Mouse (Mus musculus) liver, adult 2 months (tissue): ENCODE measurements around the gene Slc4a8. TPM values are rescaled to one million over a fixed set of nuclear protein-coding genes. Genes with fewer than 3 reads are reported as not detected.

Experiments
- DNase-seq: peaks from one replicate; pipeline ENCODE4 v3.0.0-alpha.2; 2011; ENCODE audit warnings: low read depth, low spot score; ENCODE audit errors: extremely low read depth
- H3K27ac ChIP-seq: fragments of 200-500 bp; replicated peaks from 2 replicates; pipeline ENCODE4 v1.5.1; 2012; ENCODE audit warnings: low read depth, mild to moderate bottlenecking, control low read depth, inconsistent platforms, low read length; ENCODE audit not compliant: insufficient read depth
- H3K27me3 ChIP-seq: fragments of 200-500 bp; 2 replicates; pipeline ENCODE4 v1.6.1; 2012; ENCODE audit warnings: mild to moderate bottlenecking, moderate library complexity, low read length, inconsistent platforms; ENCODE audit not compliant: control insufficient read depth, insufficient read depth
- H3K36me3 ChIP-seq: fragments of 200-500 bp; 2 replicates; pipeline ENCODE4 v1.6.1; 2012; ENCODE audit warnings: low read length, inconsistent platforms; ENCODE audit not compliant: control insufficient read depth, insufficient read depth
- H3K4me1 ChIP-seq: fragments of 200-500 bp; 2 replicates; pipeline ENCODE4 v1.6.1; 2011; ENCODE audit warnings: low read length; ENCODE audit not compliant: control insufficient read depth, insufficient read depth
- H3K4me3 ChIP-seq: fragments of 200-500 bp; 2 replicates; pipeline ENCODE4 v1.5.1; 2011; ENCODE audit warnings: low read depth, mild to moderate bottlenecking, control low read depth, low read length, moderate library complexity; ENCODE audit not compliant: insufficient read depth
- H3K79me2 ChIP-seq: fragments of 200-500 bp; 2 replicates; pipeline ENCODE4 v1.6.1; 2012; ENCODE audit warnings: inconsistent platforms, mild to moderate bottlenecking, low read length, moderate library complexity; ENCODE audit not compliant: control insufficient read depth, insufficient read depth
- H3K9ac ChIP-seq: fragments of 200-500 bp; 2 replicates; pipeline ENCODE4 v1.6.1; 2012; ENCODE audit warnings: low read depth, mild to moderate bottlenecking, control low read depth, inconsistent platforms, low read length
- CTCF ChIP-seq: fragments of 200-500 bp; IDR thresholded peaks from 2 replicates; pipeline ENCODE4 v1.5.1; 2011; ENCODE audit warnings: low read depth, low read length, control low read depth
- POLR2A ChIP-seq: fragments of 200-500 bp; IDR thresholded peaks from 2 replicates; pipeline ENCODE4 v1.6.1; 2011; ENCODE audit warnings: low read length, control low read depth; ENCODE audit not compliant: insufficient read depth; ENCODE audit errors: extremely low read depth
- WGBS: fragments of 180-500 bp; shearing (Covaris S2); methylation state at CpG from one replicate; pipeline ENCODE4 v1.1.7; 2018; 5-methylcytosine and 5-hydroxymethylcytosine counted together
- polyA plus RNA-seq: library from polyadenylated mRNA; depleted of rRNA; stranded (reverse); fragments of >200 nt; gene quantifications from 2 replicates; pipeline ENCODE4 v1.2.3, GENCODE M21; 2012
- total RNA-seq: library from RNA; depleted of rRNA; stranded (reverse); fragments of >200 nt; gene quantifications from 2 replicates; pipeline ENCODE4 v1.2.3, GENCODE M21; 2014

Gene Slc4a8
- total and polyA plus RNA-seq, 2 experiments = 0.16 to 0.18 TPM

- no peak for DNase-seq
- Histone ChIP-seq H3K36me3 (no peaks in the 10 kb centered on the region), H3K79me2 (no peaks in the 10 kb centered on the region), H3K27ac (no peak overlapping the region), H3K9ac (no peak overlapping the region), H3K27me3 (no peaks in the 10 kb centered on the region), H3K4me3 (no peak overlapping the region), H3K4me1 (no peaks in the 10 kb centered on the region)
- TF ChIP-seq CTCF (no peak), POLR2A (no peak)
- 79% methylated on average over 5 of the region's 5 CpGs for WGBS
These were observed 8.5 kb upstream of the Slc4a8 start for GRCm38 (mm10) chr15:100753045-100753444.

DNA sequence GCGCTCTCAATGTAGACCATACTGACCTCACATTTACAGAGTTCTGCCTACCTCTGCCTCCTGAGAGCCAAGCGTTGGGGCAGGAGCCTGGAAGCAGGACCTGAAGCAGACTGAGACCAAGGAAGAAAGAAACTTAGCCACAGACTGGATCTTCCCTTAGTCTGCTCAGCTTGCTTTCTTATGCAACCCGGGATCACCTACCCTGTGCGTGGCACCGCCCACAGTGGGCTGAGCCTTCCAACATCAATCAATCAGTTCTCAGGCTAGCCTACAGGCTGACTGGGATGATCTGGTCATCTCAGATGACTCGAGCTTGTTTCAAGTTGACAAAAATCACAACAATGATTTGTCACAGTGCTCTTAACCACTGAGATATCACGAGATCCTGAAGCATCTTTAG lies 7.5 kb upstream of the Slc4a8 start:
- H3K27ac ChIP-seq = no peak overlapping the region
- H3K79me2 ChIP-seq = no peaks in the 10 kb centered on the region
- H3K36me3 ChIP-seq = no peaks in the 10 kb centered on the region
- peak; percentile 23 for DNase-seq
- no peak overlapping the region for H3K9ac ChIP-seq
- 40% methylated on average over 7 of the region's 7 CpGs for WGBS
- no peaks in the 10 kb centered on the region for H3K4me1 ChIP-seq
- H3K27me3 ChIP-seq = no peaks in the 10 kb centered on the region
- H3K4me3 ChIP-seq = no peak overlapping the region
- TF ChIP-seq POLR2A = no peak
- no peak for TF ChIP-seq CTCF

DNA sequence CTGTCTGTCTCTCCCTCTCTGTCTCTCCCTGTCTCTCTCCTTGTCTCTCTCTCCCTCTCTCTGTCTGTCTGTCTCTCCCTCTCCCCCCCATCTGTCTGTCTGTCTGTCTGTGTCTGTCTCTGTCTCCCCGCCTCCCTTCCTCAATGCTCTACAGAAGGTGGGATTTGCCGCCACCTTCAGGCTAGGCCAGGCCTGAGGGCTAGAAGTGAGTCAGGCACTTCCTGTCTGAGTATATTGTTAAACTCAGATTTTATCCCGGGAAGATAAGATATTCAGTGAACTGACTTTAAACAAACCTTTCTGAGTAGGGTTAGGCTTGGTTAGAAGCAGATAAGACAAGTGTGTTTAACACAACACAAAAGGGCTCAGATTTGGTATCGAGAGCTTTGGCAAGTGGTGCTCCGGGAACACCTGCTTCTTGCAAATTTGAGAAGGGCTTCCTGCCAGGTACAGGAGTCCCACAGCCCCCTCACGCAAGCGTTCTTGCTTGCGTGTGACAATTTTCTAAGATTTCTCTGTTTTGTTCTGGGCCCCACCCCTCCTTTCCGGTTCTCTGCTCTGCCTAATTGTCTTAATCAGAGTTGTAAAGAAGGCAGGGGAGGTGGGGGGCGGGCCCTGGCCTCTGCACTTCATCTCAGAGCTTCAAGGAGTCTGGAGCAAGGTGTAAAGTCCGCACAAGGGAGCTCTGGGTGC lies 6.6 kb upstream of the Slc4a8 start:
- Histone ChIP-seq H3K36me3 (no peaks in the 10 kb centered on the region), H3K4me3 (no peak overlapping the region), H3K79me2 (no peaks in the 10 kb centered on the region), H3K27me3 (no peaks in the 10 kb centered on the region), H3K9ac (no peak overlapping the region), H3K27ac (no peak overlapping the region), H3K4me1 (no peaks in the 10 kb centered on the region)
- TF ChIP-seq CTCF (peak; percentile 56), POLR2A (no peak)
- WGBS = 17% methylated on average over 11 of the region's 11 CpGs
- no peak for DNase-seq

DNA sequence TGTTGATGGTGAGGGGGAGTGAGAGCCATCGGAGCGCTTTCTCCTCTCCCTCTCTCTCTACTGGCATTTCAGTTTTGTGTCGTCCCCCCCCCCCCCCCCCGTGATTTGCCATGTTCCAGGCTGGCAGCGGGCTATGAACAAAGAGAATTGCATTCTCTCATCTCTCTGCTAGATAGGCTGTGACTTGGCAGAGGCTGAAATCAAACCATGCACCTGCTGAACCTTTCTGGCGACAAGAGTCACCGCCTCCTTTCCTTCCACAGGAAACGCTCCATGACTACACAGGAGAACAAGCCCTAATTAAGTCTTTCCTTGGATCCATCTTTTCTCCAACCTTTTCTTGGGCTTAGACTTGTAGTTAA lies 6.1 kb upstream of the Slc4a8 start:
- TF ChIP-seq CTCF (no peak), POLR2A (no peak)

GRCm38 (mm10) chr15:100755881-100756624 lies 5.5 kb upstream of the Slc4a8 start:
- TF ChIP-seq CTCF (no peak), POLR2A (no peak)
- Histone ChIP-seq H3K27me3 (no peaks in the 10 kb centered on the region), H3K27ac (no peak overlapping the region), H3K79me2 (no peaks in the 10 kb centered on the region), H3K4me1 (no peaks in the 10 kb centered on the region), H3K9ac (no peak overlapping the region), H3K4me3 (no peak overlapping the region), H3K36me3 (no peaks in the 10 kb centered on the region)
- no peak for DNase-seq
- 54% methylated on average over 3 of the region's 3 CpGs for whole genome bisulfite sequencing

More for the DNA sequence above, 6.1 kb upstream of the Slc4a8 start:
- no peak for DNase-seq
- H3K4me3 ChIP-seq = no peak overlapping the region
- H3K27me3 ChIP-seq = no peaks in the 10 kb centered on the region
- no peaks in the 10 kb centered on the region for H3K36me3 ChIP-seq
- 65% methylated on average over 7 of the region's 8 CpGs for WGBS
- H3K9ac ChIP-seq = no peak overlapping the region
- H3K27ac ChIP-seq = no peak overlapping the region
- H3K4me1 ChIP-seq = no peaks in the 10 kb centered on the region
- H3K79me2 ChIP-seq = no peaks in the 10 kb centered on the region

GRCm38 (mm10) chr15:100757527-100757978 lies 4.0 kb upstream of the Slc4a8 start:
- H3K79me2 ChIP-seq = no peaks in the 10 kb centered on the region
- peak; percentile 40 for DNase-seq
- H3K4me1 ChIP-seq = no peaks in the 10 kb centered on the region
- 5% methylated on average over 7 of the region's 7 CpGs for WGBS
- TF ChIP-seq POLR2A (no peak), CTCF (peak; percentile 84)
- H3K4me3 ChIP-seq = no peak overlapping the region
- no peaks in the 10 kb centered on the region for H3K36me3 ChIP-seq
- H3K27ac ChIP-seq = no peak overlapping the region
- no peak overlapping the region for H3K9ac ChIP-seq
- H3K27me3 ChIP-seq = no peaks in the 10 kb centered on the region; the same call in 1 of the 2 replicates
